Mouse (Mus musculus) thymus, adult 2 months (tissue): ENCODE data around the gene Zfp622.

ENCODE experiments used
- CTCF ChIP-seq: fragments of 200-500 bp; IDR thresholded peaks from 2 replicates; pipeline ENCODE4 v1.5.1; 2012; ENCODE audit warnings: mild to moderate bottlenecking, control low read depth, low read length, moderate library complexity, borderline replicate concordance; ENCODE audit not compliant: control insufficient read depth, poor library complexity, insufficient read depth; ENCODE audit errors: extremely low read depth
- POLR2A ChIP-seq: fragments of 200-500 bp; IDR thresholded peaks from 2 replicates; pipeline ENCODE4 v1.6.1; 2012; ENCODE audit warnings: mild to moderate bottlenecking, low read length, control low read depth, moderate library complexity; ENCODE audit not compliant: control insufficient read depth, poor library complexity, insufficient read depth; ENCODE audit errors: extremely low read depth

GRCm38 (mm10) chr15:25975810-25976209, 8.4 kb upstream of the Zfp622 start:
- TF ChIP-seq CTCF: no peak
- TF ChIP-seq POLR2A: no peak
